Mouse (Mus musculus): ENCODE measurements around the gene Eif2d. TPM values are rescaled to one million over a fixed set of nuclear protein-coding genes. Genes with fewer than 3 reads are reported as not detected.
"Not testable (repeated sequence)": the region's sequence is repeated elsewhere in the genome, so short reads cannot be mapped to it uniquely, and the experiment has no call there.

Gene Eif2d
- polyA plus RNA-seq, 1 experiment from 2014 or later, result 64.1 TPM

DNA sequence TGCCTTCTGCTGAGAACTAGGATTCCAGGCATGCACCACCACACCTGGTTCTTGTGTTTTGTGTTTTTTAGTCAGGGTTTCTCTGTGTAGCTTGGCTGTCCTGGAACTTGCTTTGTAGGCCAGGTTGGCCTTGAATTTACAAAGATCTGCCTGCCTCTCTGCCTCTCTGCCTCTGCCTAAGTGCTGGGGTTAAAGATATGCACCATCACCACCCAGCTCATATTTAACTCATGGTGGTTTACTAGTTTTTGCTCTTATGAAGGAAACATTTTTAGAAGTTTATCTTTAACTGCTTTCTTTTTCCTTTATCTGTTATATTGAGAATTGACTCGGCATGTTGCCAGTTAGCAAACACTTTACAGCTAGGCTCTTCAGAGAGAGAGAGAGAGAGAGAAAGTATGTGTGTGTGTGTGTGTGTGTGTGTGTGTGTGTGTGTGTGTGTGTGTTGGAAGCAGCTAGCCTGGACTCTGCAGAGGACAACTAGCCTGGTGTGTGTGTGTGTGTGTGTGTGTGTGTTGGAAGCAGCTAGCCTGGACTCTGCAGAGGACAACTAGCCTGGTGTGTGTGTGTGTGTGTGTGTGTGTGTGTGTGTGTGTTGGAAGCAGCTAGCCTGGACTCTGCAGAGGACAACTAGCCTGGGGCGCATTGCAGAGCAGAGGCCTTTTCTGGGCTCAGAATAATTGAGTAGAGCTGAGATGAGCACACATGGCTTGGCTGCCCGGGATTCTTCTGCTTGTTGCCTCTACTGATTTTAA is 6.8 kb downstream of the Eif2d start:
- not testable (repeated sequence) for H3K4me3 ChIP-seq (replicated peaks; ENCODE audit: low read length); H3K4me2 ChIP-seq (ENCODE audit: low read length); ATAC-seq; H3K27ac ChIP-seq (ENCODE audit: low read length); H3K9ac ChIP-seq (replicated peaks; ENCODE audit: low read depth, low read length); H3K4me1 ChIP-seq (replicated peaks; ENCODE audit: control insufficient read depth, insufficient read depth, low read length); H3K27me3 ChIP-seq (replicated peaks; ENCODE audit: control insufficient read depth, insufficient read depth, low read length); H3K9me3 ChIP-seq (ENCODE audit: control insufficient read depth, low read length)
- WGBS, result 95% methylated on average over 3 of the region's 3 CpGs
- peaks cover 23% of the 10 kb centered on the region for H3K36me3 ChIP-seq (ENCODE audit: control insufficient read depth, insufficient read depth)

GRCm38 (mm10) chr1:131161091-131161490 is 8.1 kb downstream of the Eif2d start:
- 94% methylated on average over 11 of the region's 11 CpGs for WGBS
- no peak overlapping the region for H3K27ac ChIP-seq (ENCODE audit: low read length)
- no peak overlapping the region for H3K9ac ChIP-seq (replicated peaks; ENCODE audit: low read depth, low read length)
- H3K36me3 ChIP-seq (ENCODE audit: control insufficient read depth, insufficient read depth), result peaks cover 33% of the 10 kb centered on the region
- no peak for ATAC-seq
- no peaks in the 10 kb centered on the region for H3K27me3 ChIP-seq (replicated peaks; ENCODE audit: control insufficient read depth, insufficient read depth, low read length)
- no peaks in the 10 kb centered on the region for H3K9me3 ChIP-seq (ENCODE audit: control insufficient read depth, low read length)
- H3K4me1 ChIP-seq (replicated peaks; ENCODE audit: control insufficient read depth, insufficient read depth, low read length), result no peaks in the 10 kb centered on the region
- no peak overlapping the region for H3K4me3 ChIP-seq (replicated peaks; ENCODE audit: low read length)
- no peak overlapping the region for H3K4me2 ChIP-seq (ENCODE audit: low read length)

- no peak overlapping the region for H3K9ac ChIP-seq (replicated peaks; ENCODE audit: low read depth, low read length)
- H3K27ac ChIP-seq (ENCODE audit: low read length), result no peak overlapping the region
- H3K27me3 ChIP-seq (replicated peaks; ENCODE audit: control insufficient read depth, insufficient read depth, low read length), result no peaks in the 10 kb centered on the region
- no peak overlapping the region for H3K4me2 ChIP-seq (ENCODE audit: low read length)
- no peaks in the 10 kb centered on the region for H3K4me1 ChIP-seq (replicated peaks; ENCODE audit: control insufficient read depth, insufficient read depth, low read length)
- no peaks in the 10 kb centered on the region for H3K9me3 ChIP-seq (ENCODE audit: control insufficient read depth, low read length)
- 95% methylated on average over 6 of the region's 6 CpGs for WGBS
- no peak overlapping the region for H3K4me3 ChIP-seq (replicated peaks; ENCODE audit: low read length)
- H3K36me3 ChIP-seq (ENCODE audit: control insufficient read depth, insufficient read depth), result peaks cover 43% of the 10 kb centered on the region
- ATAC-seq, result no peak
Observed at GRCm38 (mm10) chr1:131164427-131164826, 11.4 kb downstream of the Eif2d start.

GRCm38 (mm10) chr1:131167612-131168011 is 14.6 kb downstream of the Eif2d start:
- ATAC-seq, result no peak
- 93% methylated on average over 10 of the region's 10 CpGs for WGBS
- H3K36me3 ChIP-seq (ENCODE audit: control insufficient read depth, insufficient read depth), result peaks cover 35% of the 10 kb centered on the region

GRCm38 (mm10) chr1:131173001-131173400 is 20.0 kb downstream of the Eif2d start:
- H3K4me2 ChIP-seq (ENCODE audit: low read length), result no peak overlapping the region
- no peaks in the 10 kb centered on the region for H3K9me3 ChIP-seq (ENCODE audit: control insufficient read depth, low read length)
- ATAC-seq, result no peak
- H3K27me3 ChIP-seq (replicated peaks; ENCODE audit: control insufficient read depth, insufficient read depth, low read length), result no peaks in the 10 kb centered on the region
- H3K36me3 ChIP-seq (ENCODE audit: control insufficient read depth, insufficient read depth), result peaks cover 37% of the 10 kb centered on the region
- H3K27ac ChIP-seq (ENCODE audit: low read length), result no peak overlapping the region
- no peaks in the 10 kb centered on the region for H3K4me1 ChIP-seq (replicated peaks; ENCODE audit: control insufficient read depth, insufficient read depth, low read length)
- no peak overlapping the region for H3K4me3 ChIP-seq (replicated peaks; ENCODE audit: low read length)
- H3K9ac ChIP-seq (replicated peaks; ENCODE audit: low read depth, low read length), result no peak overlapping the region
- WGBS, result 92% methylated on average over 7 of the region's 7 CpGs

More at GRCm38 (mm10) chr1:131167612-131168011, 14.6 kb downstream of the Eif2d start:
- Histone ChIP-seq H3K9me3 (ENCODE audit: control insufficient read depth, low read length) (no peaks in the 10 kb centered on the region), H3K4me1 (replicated peaks; ENCODE audit: control insufficient read depth, insufficient read depth, low read length) (no peaks in the 10 kb centered on the region), H3K4me3 (replicated peaks; ENCODE audit: low read length) (no peak overlapping the region), H3K9ac (replicated peaks; ENCODE audit: low read depth, low read length) (no peak overlapping the region), H3K27ac (ENCODE audit: low read length) (no peak overlapping the region), H3K4me2 (ENCODE audit: low read length) (no peak overlapping the region), H3K27me3 (replicated peaks; ENCODE audit: control insufficient read depth, insufficient read depth, low read length) (no peaks in the 10 kb centered on the region)

- 86% methylated on average over 6 of the region's 6 CpGs for WGBS
- ATAC-seq, result no peak
- peaks cover 33% of the 10 kb centered on the region for H3K36me3 ChIP-seq (ENCODE audit: control insufficient read depth, insufficient read depth)
- H3K9me3 ChIP-seq (ENCODE audit: control insufficient read depth, low read length), result no peaks in the 10 kb centered on the region
- no peaks in the 10 kb centered on the region for H3K4me1 ChIP-seq (replicated peaks; ENCODE audit: control insufficient read depth, insufficient read depth, low read length)
- H3K27me3 ChIP-seq (replicated peaks; ENCODE audit: control insufficient read depth, insufficient read depth, low read length), result no peaks in the 10 kb centered on the region
- no peak overlapping the region for H3K4me2 ChIP-seq (ENCODE audit: low read length)
- no peak overlapping the region for H3K9ac ChIP-seq (replicated peaks; ENCODE audit: low read depth, low read length)
- no peak overlapping the region for H3K4me3 ChIP-seq (replicated peaks; ENCODE audit: low read length)
- no peak overlapping the region for H3K27ac ChIP-seq (ENCODE audit: low read length)
Observed at GRCm38 (mm10) chr1:131173809-131174208, 20.8 kb downstream of the Eif2d start.

GRCm38 (mm10) chr1:131174299-131174861 is 21.4 kb downstream of the Eif2d start:
- H3K4me2 ChIP-seq (ENCODE audit: low read length), result no peak overlapping the region
- no peaks in the 10 kb centered on the region for H3K27me3 ChIP-seq (replicated peaks; ENCODE audit: control insufficient read depth, insufficient read depth, low read length)
- WGBS, result 83% methylated on average over 12 of the region's 12 CpGs
- H3K9me3 ChIP-seq (ENCODE audit: control insufficient read depth, low read length), result no peaks in the 10 kb centered on the region
- H3K27ac ChIP-seq (ENCODE audit: low read length), result no peak overlapping the region
- peaks cover 33% of the 10 kb centered on the region for H3K36me3 ChIP-seq (ENCODE audit: control insufficient read depth, insufficient read depth)
- ATAC-seq, result no peak
- H3K4me1 ChIP-seq (replicated peaks; ENCODE audit: control insufficient read depth, insufficient read depth, low read length), result no peaks in the 10 kb centered on the region
- no peak overlapping the region for H3K4me3 ChIP-seq (replicated peaks; ENCODE audit: low read length)
- H3K9ac ChIP-seq (replicated peaks; ENCODE audit: low read depth, low read length), result no peak overlapping the region

- no peak overlapping the region for H3K4me3 ChIP-seq (replicated peaks; ENCODE audit: low read length)
- H3K27me3 ChIP-seq (replicated peaks; ENCODE audit: control insufficient read depth, insufficient read depth, low read length), result no peaks in the 10 kb centered on the region
- H3K4me1 ChIP-seq (replicated peaks; ENCODE audit: control insufficient read depth, insufficient read depth, low read length), result no peaks in the 10 kb centered on the region
- 92% methylated on average over 1 of the region's 1 CpGs for WGBS
- H3K36me3 ChIP-seq (ENCODE audit: control insufficient read depth, insufficient read depth), result peaks cover 35% of the 10 kb centered on the region
- H3K9me3 ChIP-seq (ENCODE audit: control insufficient read depth, low read length), result no peaks in the 10 kb centered on the region
- no peak overlapping the region for H3K27ac ChIP-seq (ENCODE audit: low read length)
- H3K4me2 ChIP-seq (ENCODE audit: low read length), result no peak overlapping the region
- no peak for ATAC-seq
- no peak overlapping the region for H3K9ac ChIP-seq (replicated peaks; ENCODE audit: low read depth, low read length)
Observed at GRCm38 (mm10) chr1:131175189-131175588, 22.2 kb downstream of the Eif2d start.

- no peaks in the 10 kb centered on the region for H3K27me3 ChIP-seq (replicated peaks; ENCODE audit: control insufficient read depth, insufficient read depth, low read length)
- H3K27ac ChIP-seq (ENCODE audit: low read length), result no peak overlapping the region
- no peak overlapping the region for H3K9ac ChIP-seq (replicated peaks; ENCODE audit: low read depth, low read length)
- peaks cover 34% of the 10 kb centered on the region for H3K36me3 ChIP-seq (ENCODE audit: control insufficient read depth, insufficient read depth)
- H3K4me3 ChIP-seq (replicated peaks; ENCODE audit: low read length), result no peak overlapping the region
- no peak overlapping the region for H3K4me2 ChIP-seq (ENCODE audit: low read length)
- H3K9me3 ChIP-seq (ENCODE audit: control insufficient read depth, low read length), result no peaks in the 10 kb centered on the region
- WGBS, result 97% methylated on average over 8 of the region's 8 CpGs
- no peaks in the 10 kb centered on the region for H3K4me1 ChIP-seq (replicated peaks; ENCODE audit: control insufficient read depth, insufficient read depth, low read length)
- ATAC-seq, result no peak
Observed at GRCm38 (mm10) chr1:131175819-131176218, 22.8 kb downstream of the Eif2d start.

Measured in forebrain, embryonic 16.5 days (tissue).